Mouse (Mus musculus) intestine, embryonic 14.5 days (tissue): ENCODE data around the gene Mybpc3. TPM values are rescaled to one million over a fixed set of nuclear protein-coding genes. Genes with fewer than 3 reads are reported as not detected.

Source experiments
- ATAC-seq: fragments of 200-750 bp; cut with Nextera tagmentation; replicated peaks from 2 replicates; pipeline ENCODE4 v1.8.0; 2017; ENCODE audit warnings: low read depth, moderate number of reproducible peaks, moderate TSS enrichment, moderate library complexity; ENCODE audit not compliant: low FRiP score, low TSS enrichment
- DNase-seq: peaks from one replicate; pipeline ENCODE4 v3.0.0-alpha.2; 2018; ENCODE audit warnings: low spot score
- H3K27ac ChIP-seq: fragments of 300-500 bp; sonication (generic); 2 replicates; pipeline ENCODE4 v1.5.1; 2014; ENCODE audit warnings: low read depth, mild to moderate bottlenecking, control low read depth
- H3K27me3 ChIP-seq: fragments of 300-500 bp; sonication (generic); replicated peaks from 2 replicates; pipeline ENCODE4 v1.6.1; 2014; ENCODE audit warnings: low read length, control low read depth; ENCODE audit not compliant: control insufficient read depth, insufficient read depth
- H3K36me3 ChIP-seq: fragments of 300-500 bp; sonication (generic); 2 replicates; pipeline ENCODE4 v1.6.1; 2014; ENCODE audit warnings: low read length, control low read depth; ENCODE audit not compliant: control insufficient read depth, insufficient read depth
- H3K4me1 ChIP-seq: fragments of 300-500 bp; sonication (generic); replicated peaks from 2 replicates; pipeline ENCODE4 v1.6.1; 2014; ENCODE audit warnings: low read length, control low read depth, mixed read lengths; ENCODE audit not compliant: control insufficient read depth, insufficient read depth
- H3K4me2 ChIP-seq: fragments of 300-500 bp; sonication (generic); 2 replicates; pipeline ENCODE4 v1.6.1; 2014; ENCODE audit warnings: low read length
- H3K4me3 ChIP-seq: fragments of 300-500 bp; sonication (generic); 2 replicates; pipeline ENCODE4 v1.5.1; 2014; ENCODE audit warnings: low read depth, low read length, control low read depth, mixed read lengths
- H3K9ac ChIP-seq: fragments of 300-500 bp; sonication (generic); 2 replicates; pipeline ENCODE4 v1.6.1; 2014; ENCODE audit warnings: mild to moderate bottlenecking, low read length
- H3K9me3 ChIP-seq: fragments of 300-500 bp; sonication (generic); 2 replicates; pipeline ENCODE4 v1.6.1; 2016; ENCODE audit warnings: low read length, control low read depth; ENCODE audit not compliant: control insufficient read depth
- WGBS: fragments of 180-500 bp; shearing (Covaris S2); extraction: QIAGEN DNeasy Blood & Tissue Kit; methylation state at CpG from one replicate; pipeline ENCODE4 v1.1.7; 2014; 5-methylcytosine and 5-hydroxymethylcytosine counted together
- polyA plus RNA-seq: library from polyadenylated mRNA; unstranded; fragments of >200 nt; fragmentation: Nextera tagmentation; extraction: Ambion mirVana; gene quantifications from 2 replicates; pipeline ENCODE4 v1.2.1, GENCODE M21; 2014

Gene Mybpc3
- polyA plus RNA-seq, 1 experiment from 2014 or later, result not detected

GRCm38 (mm10) chr2:91085494-91086391 lies 32.2 kb upstream of the Mybpc3 start:
- H3K9ac ChIP-seq, result no peak overlapping the region
- no peaks in the 10 kb centered on the region for H3K9me3 ChIP-seq
- no peak overlapping the region for H3K4me3 ChIP-seq
- H3K27ac ChIP-seq, result no peak overlapping the region
- WGBS, result 82% methylated on average over 14 of the region's 14 CpGs
- no peaks in the 10 kb centered on the region for H3K36me3 ChIP-seq
- no peak for DNase-seq
- ATAC-seq, result no peak
- H3K4me1 ChIP-seq, result no peaks in the 10 kb centered on the region
- H3K27me3 ChIP-seq, result no peaks in the 10 kb centered on the region
- no peak overlapping the region for H3K4me2 ChIP-seq

- no peak overlapping the region for H3K4me2 ChIP-seq
- H3K36me3 ChIP-seq, result no peaks in the 10 kb centered on the region
- no peaks in the 10 kb centered on the region for H3K4me1 ChIP-seq
- no peak for DNase-seq
- no peak overlapping the region for H3K9ac ChIP-seq
- no peaks in the 10 kb centered on the region for H3K27me3 ChIP-seq
- ATAC-seq, result no peak
- H3K9me3 ChIP-seq, result no peaks in the 10 kb centered on the region
- no peak overlapping the region for H3K4me3 ChIP-seq
- WGBS, result 82% methylated on average over 9 of the region's 9 CpGs
- H3K27ac ChIP-seq, result no peak overlapping the region
Observed at GRCm38 (mm10) chr2:91086392-91087237, 31.3 kb upstream of the Mybpc3 start.

- Histone ChIP-seq H3K4me2 (no peak overlapping the region), H3K36me3 (no peaks in the 10 kb centered on the region), H3K27me3 (no peaks in the 10 kb centered on the region), H3K4me1 (no peaks in the 10 kb centered on the region), H3K9me3 (no peaks in the 10 kb centered on the region), H3K27ac (no peak overlapping the region), H3K9ac (no peak overlapping the region), H3K4me3 (no peak overlapping the region)
- DNase-seq (no peak), ATAC-seq (no peak)
- 81% methylated on average over 9 of the region's 9 CpGs for WGBS
Observed at GRCm38 (mm10) chr2:91087453-91087852, 30.5 kb upstream of the Mybpc3 start.

- no peaks in the 10 kb centered on the region for H3K36me3 ChIP-seq
- WGBS, result 74% methylated on average over 9 of the region's 9 CpGs
Observed at GRCm38 (mm10) chr2:91088987-91089386, 29.0 kb upstream of the Mybpc3 start.

DNA sequence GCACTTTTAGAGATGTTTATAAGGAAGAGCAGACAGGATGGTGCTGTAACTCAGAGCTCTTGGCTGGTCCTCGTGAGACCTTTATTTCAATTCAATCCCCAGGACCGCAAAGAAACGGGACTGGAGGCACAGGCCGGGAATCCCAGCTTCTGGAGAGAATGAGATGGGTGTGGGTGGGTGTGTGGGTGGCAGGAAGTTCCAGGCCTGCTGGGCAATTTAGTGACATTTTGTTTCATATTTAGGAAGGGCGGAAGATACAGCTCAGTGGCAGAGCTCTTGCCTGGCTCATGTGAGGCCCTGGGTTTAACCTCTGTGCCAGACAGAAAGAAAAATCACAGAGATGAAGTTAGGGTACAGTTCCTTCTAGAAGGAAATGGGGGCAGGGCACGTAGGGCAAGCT lies 27.7 kb upstream of the Mybpc3 start:
- ATAC-seq (no peak), DNase-seq (no peak)
- Histone ChIP-seq H3K9me3 (no peaks in the 10 kb centered on the region), H3K4me3 (no peak overlapping the region), H3K9ac (no peak overlapping the region), H3K27ac (no peak overlapping the region), H3K36me3 (no peaks in the 10 kb centered on the region), H3K4me2 (no peak overlapping the region), H3K4me1 (no peaks in the 10 kb centered on the region), H3K27me3 (no peaks in the 10 kb centered on the region)
- 80% methylated on average over 6 of the region's 6 CpGs for WGBS

More at GRCm38 (mm10) chr2:91088987-91089386, 29.0 kb upstream of the Mybpc3 start:
- no peaks in the 10 kb centered on the region for H3K27me3 ChIP-seq
- H3K27ac ChIP-seq, result no peak overlapping the region
- no peak overlapping the region for H3K9ac ChIP-seq
- no peaks in the 10 kb centered on the region for H3K9me3 ChIP-seq
- DNase-seq, result no peak
- H3K4me2 ChIP-seq, result no peak overlapping the region
- no peaks in the 10 kb centered on the region for H3K4me1 ChIP-seq
- no peak for ATAC-seq
- H3K4me3 ChIP-seq, result no peak overlapping the region

- 73% methylated on average over 6 of the region's 6 CpGs for WGBS
- DNase-seq, result no peak
- no peak overlapping the region for H3K9ac ChIP-seq
- H3K4me3 ChIP-seq, result no peak overlapping the region
- H3K27ac ChIP-seq, result no peak overlapping the region
- ATAC-seq, result no peak
- no peaks in the 10 kb centered on the region for H3K4me1 ChIP-seq
- H3K36me3 ChIP-seq, result no peaks in the 10 kb centered on the region
- H3K27me3 ChIP-seq, result no peaks in the 10 kb centered on the region
- H3K4me2 ChIP-seq, result no peak overlapping the region
- no peaks in the 10 kb centered on the region for H3K9me3 ChIP-seq
Observed at GRCm38 (mm10) chr2:91090827-91091226, 27.1 kb upstream of the Mybpc3 start.

DNA sequence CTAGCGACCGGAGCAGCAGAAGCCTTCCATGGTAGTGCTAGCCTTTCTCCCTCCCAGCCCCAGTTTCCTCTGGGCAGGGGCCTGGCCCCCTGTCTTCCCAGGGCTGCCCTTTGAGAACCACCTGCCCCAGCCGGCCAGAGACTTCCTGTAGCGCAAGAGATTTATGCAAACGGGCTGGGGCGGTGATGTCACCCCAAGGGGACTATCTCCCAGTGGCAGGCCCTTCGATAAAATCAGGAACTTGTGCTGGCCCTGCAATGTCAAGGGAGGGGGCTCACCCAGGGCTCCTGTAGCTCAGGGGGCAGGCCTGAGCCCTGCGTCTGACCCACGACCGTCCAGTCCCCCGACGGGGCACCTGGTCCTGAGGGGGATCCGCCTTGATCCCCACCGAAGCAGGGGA lies 21.4 kb upstream of the Mybpc3 start:
- Histone ChIP-seq H3K4me3 (no peak overlapping the region), H3K9ac (no peak overlapping the region), H3K9me3 (no peaks in the 10 kb centered on the region), H3K27ac (no peak overlapping the region), H3K4me1 (no peaks in the 10 kb centered on the region), H3K36me3 (no peaks in the 10 kb centered on the region), H3K27me3 (no peaks in the 10 kb centered on the region), H3K4me2 (no peak overlapping the region)
- DNase-seq (no peak), ATAC-seq (no peak)
- WGBS, result 64% methylated on average over 14 of the region's 14 CpGs

DNA sequence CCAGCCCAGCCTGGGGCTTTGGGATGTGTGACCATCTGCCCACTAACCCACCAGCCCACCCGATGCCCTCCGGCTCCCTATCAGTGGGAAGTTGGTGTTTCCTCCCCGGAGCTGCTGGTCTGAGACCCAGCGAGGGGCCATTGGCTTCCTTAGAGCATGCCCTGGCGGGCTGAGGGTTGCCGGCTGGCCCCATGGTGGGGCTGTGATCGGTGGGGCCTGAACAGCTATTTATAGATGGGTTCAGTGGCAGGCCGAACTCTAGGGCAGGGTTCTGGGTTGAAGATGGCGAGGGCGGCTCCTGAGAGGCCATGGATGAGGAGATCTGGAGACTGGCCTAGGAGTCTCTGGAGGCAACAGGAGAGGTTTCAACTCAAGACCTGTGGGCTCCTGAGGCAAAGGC lies 20.9 kb upstream of the Mybpc3 start:
- no peaks in the 10 kb centered on the region for H3K27me3 ChIP-seq
- no peak overlapping the region for H3K4me3 ChIP-seq
- no peaks in the 10 kb centered on the region for H3K36me3 ChIP-seq
- no peak overlapping the region for H3K9ac ChIP-seq
- H3K9me3 ChIP-seq, result no peaks in the 10 kb centered on the region
- ATAC-seq, result no peak
- no peak overlapping the region for H3K27ac ChIP-seq
- WGBS, result 84% methylated on average over 10 of the region's 10 CpGs
- no peaks in the 10 kb centered on the region for H3K4me1 ChIP-seq
- no peak for DNase-seq
- no peak overlapping the region for H3K4me2 ChIP-seq
